Mouse (Mus musculus) kidney, postnatal 25 days (tissue): ENCODE measurements at regions not wholly inside any gene's neighbourhood (a gene's known extent, or its start where the extent isn't known, plus 50 kb on each side); places are given as distances from the start of the nearest gene placed in this dataset.

Experiments used
- DNase-seq, 2 experiments: peaks; one replicate each; pipeline ENCODE4 v3.0.0; 2021; ENCODE audit warnings: mixed read lengths in 2 of 2

GRCm38 (mm10) chr14:31891500-31892185, 61.2 kb upstream of the Ankrd28 start:
- peak; percentile 9 to 48 for DNase-seq

- DNase-seq = no peak
Measured at GRCm38 (mm10) chr14:31892186-31892510, 61.7 kb upstream of the Ankrd28 start.

GRCm38 (mm10) chr14:31896500-31896899, 66.0 kb upstream of the Ankrd28 start:
- no peak for DNase-seq

GRCm38 (mm10) chr14:31899504-31899903, 69.1 kb upstream of the Ankrd28 start:
- DNase-seq = no peak

GRCm38 (mm10) chr14:31899906-31900305, 69.5 kb upstream of the Ankrd28 start:
- DNase-seq = no peak

GRCm38 (mm10) chr14:31901901-31902300, 71.5 kb upstream of the Ankrd28 start:
- peak in 1 of 2 experiments; percentile 10 for DNase-seq

- no peak for DNase-seq
Measured at GRCm38 (mm10) chr14:31903664-31904063, 73.2 kb upstream of the Ankrd28 start.

- DNase-seq = no peak
Measured at GRCm38 (mm10) chr14:31908591-31908990, 78.1 kb upstream of the Ankrd28 start.

GRCm38 (mm10) chr14:31909291-31909690, 78.8 kb upstream of the Ankrd28 start:
- peak; percentile 52 to 76 for DNase-seq

GRCm38 (mm10) chr14:31910809-31911208, 80.4 kb upstream of the Ankrd28 start:
- DNase-seq = no peak

- no peak for DNase-seq
Measured at GRCm38 (mm10) chr14:31918461-31918860, 88.0 kb upstream of the Ankrd28 start.

- DNase-seq = no peak
Measured at GRCm38 (mm10) chr14:31918921-31919320, 88.5 kb upstream of the Ankrd28 start.

- DNase-seq = peak; percentile 64 to 88
Measured at GRCm38 (mm10) chr14:31929161-31929707, 98.8 kb upstream of the Ankrd28 start.

- peak; percentile 93 for DNase-seq
Measured at GRCm38 (mm10) chr14:31930367-31930766, 98.4 kb upstream of the Galnt15 start.

- DNase-seq = peak; percentile 70 to 72
Measured at GRCm38 (mm10) chr14:31931971-31932370, 96.8 kb upstream of the Galnt15 start.

GRCm38 (mm10) chr14:31933441-31933840, 95.3 kb upstream of the Galnt15 start:
- DNase-seq = no peak

- DNase-seq = peak; percentile 34 to 64
Measured at GRCm38 (mm10) chr14:31933841-31934271, 94.9 kb upstream of the Galnt15 start.

- no peak for DNase-seq
Measured at GRCm38 (mm10) chr14:31934321-31934720, 94.5 kb upstream of the Galnt15 start.

- DNase-seq = no peak
Measured at GRCm38 (mm10) chr14:31934771-31935170, 94.0 kb upstream of the Galnt15 start.

GRCm38 (mm10) chr14:31935411-31935810, 93.4 kb upstream of the Galnt15 start:
- DNase-seq = no peak

GRCm38 (mm10) chr14:31936581-31936980, 92.2 kb upstream of the Galnt15 start:
- no peak for DNase-seq

- DNase-seq = no peak
Measured at GRCm38 (mm10) chr14:31940900-31941299, 87.9 kb upstream of the Galnt15 start.

GRCm38 (mm10) chr14:31942266-31942960, 86.4 kb upstream of the Galnt15 start:
- DNase-seq = peak; percentile 74 to 79

GRCm38 (mm10) chr14:31944682-31945081, 84.1 kb upstream of the Galnt15 start:
- DNase-seq = no peak
